Mouse (Mus musculus): ENCODE data around the gene Pitx3.
"Not testable (repeated sequence)": the region's sequence is repeated elsewhere in the genome, so short reads cannot be mapped to it uniquely, and the experiment has no call there.

Gene Pitx3

GRCm38 (mm10) chr19:46147511-46148371 is at the start of gene Pitx3:
Pitx3 (minus strand) TSS chr19:46148326.
- DNase-seq (ENCODE audit: low spot score in 2 of 2): peak in 1 of 2 experiments; percentile 47

- DNase-seq (ENCODE audit: low spot score in 2 of 2): no peak
Observed at GRCm38 (mm10) chr19:46187203-46187602, 39.1 kb upstream of the Pitx3 start.

- no peak for DNase-seq (ENCODE audit: low spot score in 2 of 2)
Observed at GRCm38 (mm10) chr19:46186611-46187010, 38.5 kb upstream of the Pitx3 start.

- DNase-seq (ENCODE audit: low spot score in 2 of 2): no peak
Observed at GRCm38 (mm10) chr19:46182241-46182640, 34.1 kb upstream of the Pitx3 start.

GRCm38 (mm10) chr19:46180274-46180673 is 32.1 kb upstream of the Pitx3 start:
- DNase-seq (ENCODE audit: low spot score in 2 of 2): no peak

GRCm38 (mm10) chr19:46177046-46177445 is 28.9 kb upstream of the Pitx3 start:
- no peak for DNase-seq (ENCODE audit: low spot score in 2 of 2)

GRCm38 (mm10) chr19:46175173-46175572 is 27.0 kb upstream of the Pitx3 start:
- no peak for DNase-seq (ENCODE audit: low spot score in 2 of 2)

GRCm38 (mm10) chr19:46172541-46172940 is 24.4 kb upstream of the Pitx3 start:
- no peak for DNase-seq (ENCODE audit: low spot score in 2 of 2)

- no peak for DNase-seq (ENCODE audit: low spot score in 2 of 2)
Observed at GRCm38 (mm10) chr19:46169913-46170312, 21.8 kb upstream of the Pitx3 start.

- DNase-seq (ENCODE audit: low spot score in 2 of 2): no peak
Observed at GRCm38 (mm10) chr19:46169396-46169795, 21.3 kb upstream of the Pitx3 start.

GRCm38 (mm10) chr19:46167169-46167568 is 19.0 kb upstream of the Pitx3 start:
- DNase-seq (ENCODE audit: low spot score in 2 of 2): not testable (repeated sequence)

GRCm38 (mm10) chr19:46165950-46166349 is 17.8 kb upstream of the Pitx3 start:
- no peak for DNase-seq (ENCODE audit: low spot score in 2 of 2)

- DNase-seq (ENCODE audit: low spot score in 2 of 2): peak; percentile 87 to 92
Observed at GRCm38 (mm10) chr19:46152127-46152803, 4.1 kb upstream of the Pitx3 start, which contains the start of gene Gbf1. Gbf1 (plus strand) TSS chr19:46152509.

- no peak for DNase-seq (ENCODE audit: low spot score in 2 of 2)
Observed at GRCm38 (mm10) chr19:46149091-46149490, 965 bp upstream of the Pitx3 start.

- peak; percentile 62 to 77 for DNase-seq (ENCODE audit: low spot score in 2 of 2)
Observed at GRCm38 (mm10) chr19:46148372-46148760, 240 bp upstream of the Pitx3 start.

GRCm38 (mm10) chr19:46141091-46141490 is 7.0 kb downstream of the Pitx3 start:
- no peak for DNase-seq (ENCODE audit: low spot score in 2 of 2)

- no peak for DNase-seq (ENCODE audit: low spot score in 2 of 2)
Observed at GRCm38 (mm10) chr19:46140324-46140723, 7.8 kb downstream of the Pitx3 start.

- peak in 1 of 2 experiments; percentile 74 for DNase-seq (ENCODE audit: low spot score in 2 of 2)
Observed at GRCm38 (mm10) chr19:46136639-46137580, 11.2 kb downstream of the Pitx3 start.

- peak; percentile 43 to 74 for DNase-seq (ENCODE audit: low spot score in 2 of 2)
Observed at GRCm38 (mm10) chr19:46135789-46136638, 12.1 kb downstream of the Pitx3 start.

- peak; percentile 79 to 83 for DNase-seq (ENCODE audit: low spot score in 2 of 2)
Observed at GRCm38 (mm10) chr19:46135297-46135696, 12.8 kb downstream of the Pitx3 start.

- DNase-seq (ENCODE audit: low spot score in 2 of 2): no peak
Observed at GRCm38 (mm10) chr19:46132577-46132976, 15.5 kb downstream of the Pitx3 start.

Data from urinary bladder, adult 18-20 months (tissue).